Mouse (Mus musculus) liver, postnatal 0 days (tissue): Measurements from ENCODE around the gene Scrt2.

ENCODE experiments used
- CTCF ChIP-seq: sonication (generic); IDR thresholded peaks from 2 replicates; pipeline ENCODE4 v1.5.1; 2016; ENCODE audit warnings: antibody characterized with exemption, low read depth
- EP300 ChIP-seq: IDR thresholded peaks from 2 replicates; pipeline ENCODE4 v1.6.1; 2016; ENCODE audit warnings: antibody characterized with exemption, low read depth, mild to moderate bottlenecking

DNA sequence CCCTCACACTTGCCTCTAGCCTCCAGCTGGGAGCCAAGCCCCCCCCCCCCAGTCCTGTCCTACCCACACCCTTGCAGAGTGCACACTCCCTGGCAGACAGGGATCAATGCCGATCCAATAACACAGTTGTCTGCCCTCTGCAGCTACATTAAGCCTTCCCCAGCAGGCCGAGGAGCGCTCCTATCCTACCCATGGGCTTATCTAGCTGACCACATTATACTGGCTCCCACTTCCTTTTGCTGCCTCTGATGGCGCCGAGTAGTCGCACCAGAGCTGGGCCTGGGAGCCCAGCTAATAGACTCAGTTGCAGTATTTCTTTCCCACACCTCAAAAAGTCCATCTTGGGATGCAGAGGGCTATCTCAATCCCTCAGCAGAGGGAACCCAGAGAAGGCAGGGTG lies 4.1 kb downstream of the Scrt2 start:
- TF ChIP-seq CTCF = no peak
- no peak for TF ChIP-seq EP300
